Mouse (Mus musculus): ENCODE measurements around the gene Pan3.

DNA sequence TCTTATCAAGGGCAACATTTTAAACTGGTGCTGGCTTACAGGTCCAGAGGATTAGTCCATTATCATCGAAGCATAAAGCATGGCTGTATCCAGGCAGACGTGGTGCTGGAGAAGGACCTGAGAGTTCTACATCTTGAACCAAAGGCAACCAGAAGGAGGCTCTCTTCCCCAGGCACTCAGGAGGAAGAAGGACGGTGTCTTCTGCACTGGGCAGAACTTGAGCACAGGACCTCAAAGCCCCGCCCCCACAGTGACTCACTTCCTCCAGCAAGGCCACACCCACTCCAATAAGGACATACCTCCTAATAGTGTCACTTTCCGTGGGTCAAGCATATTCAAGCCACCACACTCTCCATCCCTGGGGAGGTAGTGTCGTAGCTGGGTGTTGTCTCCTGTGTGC lies 19.4 kb upstream of the Pan3 start:
- no peak for TF ChIP-seq CTCF (IDR thresholded peaks at IDR 0.05; ENCODE audit: low read depth)
- no peak for TF ChIP-seq EP300 (IDR thresholded peaks at IDR 0.05; ENCODE audit: low read depth)
